Mouse (Mus musculus) liver, embryonic 14 days (tissue): ENCODE measurements around the gene Tmem229a. TPM values are rescaled to one million over a fixed set of nuclear protein-coding genes. Genes with fewer than 3 reads are reported as not detected.

Source experiments
- polyA plus RNA-seq: library from polyadenylated mRNA; depleted of rRNA; stranded (reverse); fragments of >200 nt; gene quantifications from 2 replicates; pipeline ENCODE4 v1.2.3, GENCODE M21; 2012; rRNA removed

Tmem229a gene
- 0.08 and 0.14 TPM in 2 replicates for polyA plus RNA-seq

DNA sequence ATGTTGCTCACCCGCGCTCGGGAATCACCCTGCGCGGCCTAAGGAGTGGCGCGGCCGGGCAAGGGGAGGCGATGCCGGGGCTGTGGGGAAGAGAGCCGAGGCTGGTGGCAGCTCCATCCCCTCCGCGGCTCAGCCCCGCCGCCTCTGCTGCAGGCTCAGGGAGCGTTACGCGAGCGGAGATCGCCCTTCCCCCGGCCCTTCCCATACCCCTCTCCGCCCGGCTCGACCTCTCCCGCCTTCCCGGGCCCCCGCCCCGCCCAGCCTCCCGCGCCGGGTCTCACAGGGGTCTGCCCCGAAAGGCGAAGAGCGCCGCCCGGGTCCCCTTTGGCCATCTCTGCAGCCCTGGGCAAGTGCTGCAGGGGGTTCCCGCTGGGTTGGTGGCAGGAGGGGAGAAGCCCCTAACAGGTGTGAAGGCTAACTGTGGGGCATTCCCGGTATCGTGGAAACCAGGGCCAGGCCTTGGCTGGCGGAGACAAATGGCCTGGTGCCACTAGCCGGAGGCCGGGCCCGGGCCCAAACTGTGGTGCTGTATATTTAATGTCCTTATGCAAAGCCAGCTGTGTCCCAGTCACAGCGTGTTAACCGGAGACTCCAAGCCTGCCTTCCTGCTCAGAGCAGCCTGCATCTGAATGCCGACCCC is at the start of gene Tmem229a:
Tmem229a (minus strand) TSS at position 352 of the 640 bp plus-strand sequence.

Other genes with a start within 250 kb of the Tmem229a start
- not detected in 2 replicates for gene Hyal6, start 223.1 kb downstream of the Tmem229a start, polyA plus RNA-seq
- gene Hyal4, start 208.0 kb downstream of the Tmem229a start, polyA plus RNA-seq, result not detected in 2 replicates
- gene Spam1, start 165.1 kb downstream of the Tmem229a start, polyA plus RNA-seq, result not detected in 2 replicates
- not detected in 2 replicates for gene Hyal5, start 98.3 kb downstream of the Tmem229a start, polyA plus RNA-seq